Mouse (Mus musculus) forebrain, embryonic 14.5 days (tissue): ENCODE data around the gene Tesk1. TPM values are rescaled to one million over a fixed set of nuclear protein-coding genes. Genes with fewer than 3 reads are reported as not detected.

ENCODE experiments used
- ATAC-seq: fragments of 200-750 bp; cut with Nextera tagmentation; 2 replicates; pipeline ENCODE4 v1.8.0; 2017; ENCODE audit warnings: mild to moderate bottlenecking, moderate library complexity
- DNase-seq: peaks from one replicate; pipeline ENCODE4 v3.0.0-alpha.2; 2015; ENCODE audit warnings: low spot score
- H3K27ac ChIP-seq: fragments of 300-500 bp; sonication (generic); 2 replicates; pipeline ENCODE4 v1.5.1; 2014; ENCODE audit warnings: low read depth, mild to moderate bottlenecking, control low read depth, low read length, moderate library complexity
- H3K27me3 ChIP-seq: fragments of 300-500 bp; sonication (generic); replicated peaks from 2 replicates; pipeline ENCODE4 v1.6.1; 2014; ENCODE audit warnings: low read length, control low read depth, mixed read lengths; ENCODE audit not compliant: control insufficient read depth, insufficient read depth
- H3K36me3 ChIP-seq: fragments of 300-500 bp; sonication (generic); 2 replicates; pipeline ENCODE4 v1.6.1; 2014; ENCODE audit warnings: low read length, control low read depth; ENCODE audit not compliant: control insufficient read depth, insufficient read depth
- H3K4me1 ChIP-seq: fragments of 300-500 bp; sonication (generic); 2 replicates; pipeline ENCODE4 v1.6.1; 2014; ENCODE audit warnings: antibody characterized with exemption, low read length, control low read depth; ENCODE audit not compliant: control insufficient read depth, insufficient read depth
- H3K4me2 ChIP-seq: fragments of 300-500 bp; sonication (generic); 2 replicates; pipeline ENCODE4 v1.6.1; 2014; ENCODE audit warnings: mild to moderate bottlenecking, control low read depth, low read length
- H3K4me3 ChIP-seq: fragments of 300-500 bp; sonication (generic); 2 replicates; pipeline ENCODE4 v1.5.1; 2014; ENCODE audit warnings: low read depth, low read length, control low read depth
- H3K9ac ChIP-seq: fragments of 300-500 bp; sonication (generic); 2 replicates; pipeline ENCODE4 v1.6.1; 2014; ENCODE audit warnings: mild to moderate bottlenecking, low read length, control low read depth, moderate library complexity
- H3K9me3 ChIP-seq: fragments of 300-500 bp; sonication (generic); replicated peaks from 2 replicates; pipeline ENCODE4 v1.6.1; 2016; ENCODE audit warnings: low read length, control low read depth, mixed read lengths; ENCODE audit not compliant: control insufficient read depth
- WGBS: fragments of 180-500 bp; shearing (Covaris S2); extraction: QIAGEN DNeasy Blood & Tissue Kit; methylation state at CpG from one replicate; pipeline ENCODE4 v1.1.7; 2014; 5-methylcytosine and 5-hydroxymethylcytosine counted together
- polyA plus RNA-seq: library from polyadenylated mRNA; unstranded; fragments of >200 nt; fragmentation: Nextera tagmentation; extraction: Ambion mirVana; gene quantifications from 2 replicates; pipeline ENCODE4 v1.2.1, GENCODE M21; 2014

Gene Tesk1
- polyA plus RNA-seq, 1 experiment from 2014 or later, result 10.2 TPM

GRCm38 (mm10) chr4:43424072-43424471 lies 17.7 kb upstream of the Tesk1 start:
- no peak for DNase-seq
- Histone ChIP-seq H3K9me3 (no peaks in the 10 kb centered on the region), H3K9ac (no peak overlapping the region), H3K36me3 (peaks cover 64% of the 10 kb centered on the region), H3K4me3 (no peak overlapping the region), H3K27me3 (peaks cover 45% of the 10 kb centered on the region), H3K4me2 (no peak overlapping the region), H3K4me1 (no peaks in the 10 kb centered on the region; the same call in 1 of the 2 replicates), H3K27ac (no peak overlapping the region)
- no peak for ATAC-seq
- 80% methylated on average over 9 of the region's 9 CpGs for WGBS

GRCm38 (mm10) chr4:43425197-43425596 lies 16.5 kb upstream of the Tesk1 start:
- no peaks in the 10 kb centered on the region; the same call in 1 of the 2 replicates for H3K4me1 ChIP-seq
- H3K27ac ChIP-seq, result no peak overlapping the region
- H3K36me3 ChIP-seq, result peaks cover 59% of the 10 kb centered on the region
- ATAC-seq (no peak), DNase-seq (no peak)
- H3K4me2 ChIP-seq, result no peak overlapping the region
- H3K4me3 ChIP-seq, result no peak overlapping the region
- H3K9me3 ChIP-seq, result no peaks in the 10 kb centered on the region
- peaks cover 45% of the 10 kb centered on the region for H3K27me3 ChIP-seq
- H3K9ac ChIP-seq, result 0 out of 2 replicates have a peak overlapping the region, but pooled peaks have one; percentile 25
- 26% methylated on average over 14 of the region's 14 CpGs for WGBS

GRCm38 (mm10) chr4:43425648-43426380 lies 15.9 kb upstream of the Tesk1 start:
- Histone ChIP-seq H3K4me2 (no peak overlapping the region), H3K36me3 (peaks cover 59% of the 10 kb centered on the region), H3K4me1 (no peaks in the 10 kb centered on the region; the same call in 1 of the 2 replicates), H3K4me3 (no peak overlapping the region), H3K9ac (0 out of 2 replicates have a peak overlapping the region, but pooled peaks have one; percentile 25), H3K9me3 (no peaks in the 10 kb centered on the region), H3K27me3 (peaks cover 45% of the 10 kb centered on the region), H3K27ac (no peak overlapping the region)
- 20% methylated on average over 30 of the region's 31 CpGs for WGBS
- ATAC-seq (no peak), DNase-seq (no peak)

- WGBS, result 49% methylated on average over 10 of the region's 10 CpGs
- no peak overlapping the region for H3K4me2 ChIP-seq
- H3K27me3 ChIP-seq, result peaks cover 45% of the 10 kb centered on the region
Measured at GRCm38 (mm10) chr4:43426487-43426886, 15.3 kb upstream of the Tesk1 start.

GRCm38 (mm10) chr4:43427501-43428179 lies 14.1 kb upstream of the Tesk1 start:
- peaks cover 45% of the 10 kb centered on the region for H3K27me3 ChIP-seq
- peak; percentile 20 for DNase-seq
- H3K36me3 ChIP-seq, result peaks cover 48% of the 10 kb centered on the region
- no peak overlapping the region for H3K4me3 ChIP-seq
- H3K4me2 ChIP-seq, result 0 out of 2 replicates have a peak overlapping the region, but pooled peaks have one; percentile 5
- no peaks in the 10 kb centered on the region; the same call in 1 of the 2 replicates for H3K4me1 ChIP-seq
- ATAC-seq, result no peak
- 21% methylated on average over 23 of the region's 23 CpGs for WGBS
- no peak overlapping the region for H3K9ac ChIP-seq
- no peaks in the 10 kb centered on the region for H3K9me3 ChIP-seq
- H3K27ac ChIP-seq, result no peak overlapping the region

More at GRCm38 (mm10) chr4:43426487-43426886, 15.3 kb upstream of the Tesk1 start:
- H3K36me3 ChIP-seq, result peaks cover 59% of the 10 kb centered on the region
- DNase-seq (no peak), ATAC-seq (no peak)
- H3K9ac ChIP-seq, result no peak overlapping the region
- no peaks in the 10 kb centered on the region; the same call in 1 of the 2 replicates for H3K4me1 ChIP-seq
- no peaks in the 10 kb centered on the region for H3K9me3 ChIP-seq
- H3K4me3 ChIP-seq, result no peak overlapping the region
- no peak overlapping the region for H3K27ac ChIP-seq

- H3K4me2 ChIP-seq, result no peak overlapping the region
- no peaks in the 10 kb centered on the region for H3K9me3 ChIP-seq
- 29% methylated on average over 16 of the region's 16 CpGs for WGBS
- H3K27ac ChIP-seq, result no peak overlapping the region
- H3K36me3 ChIP-seq, result peaks cover 41% of the 10 kb centered on the region
- H3K27me3 ChIP-seq, result peaks cover 44% of the 10 kb centered on the region
- no peak overlapping the region for H3K4me3 ChIP-seq
- no peaks in the 10 kb centered on the region; the same call in 1 of the 2 replicates for H3K4me1 ChIP-seq
- DNase-seq, result no peak
- H3K9ac ChIP-seq, result no peak overlapping the region
- no peak; the same call in 1 of the 2 replicates for ATAC-seq
Measured at GRCm38 (mm10) chr4:43428180-43428861, 13.4 kb upstream of the Tesk1 start.

- 7% methylated on average over 10 of the region's 10 CpGs for WGBS
- Histone ChIP-seq H3K9me3 (no peaks in the 10 kb centered on the region), H3K4me2 (0 out of 2 replicates have a peak within 1 kb of the TSS, but pooled peaks have one; percentile 23), H3K27ac (no peak within 1 kb of the TSS), H3K4me1 (no peaks in the 10 kb centered on the region; the same call in 1 of the 2 replicates), H3K9ac (peak within 1 kb of the TSS; percentile 25; the same call in 1 of the 2 replicates), H3K4me3 (no peak within 1 kb of the TSS), H3K27me3 (peaks cover 40% of the 10 kb centered on the region), H3K36me3 (peaks cover 35% of the 10 kb centered on the region)
- ATAC-seq (no peak), DNase-seq (peak; percentile 23)
Measured at GRCm38 (mm10) chr4:43428946-43429345, 12.8 kb upstream of the Tesk1 start, which contains the start of gene Fam166b. TSS of gene Fam166b (minus strand) at chr4:43429134.

- Histone ChIP-seq H3K9ac (no peak overlapping the region), H3K9me3 (no peaks in the 10 kb centered on the region), H3K4me2 (no peak overlapping the region), H3K4me1 (no peaks in the 10 kb centered on the region; the same call in 1 of the 2 replicates), H3K4me3 (no peak overlapping the region), H3K27me3 (peaks cover 17% of the 10 kb centered on the region), H3K27ac (peak overlapping the region; percentile 82), H3K36me3 (peaks cover 7% of the 10 kb centered on the region)
- DNase-seq (peak; percentile 96), ATAC-seq (peak; percentile 74)
- WGBS, result under 1% methylated on average over 4 of the region's 4 CpGs
Measured at GRCm38 (mm10) chr4:43431690-43432089, 10.0 kb upstream of the Tesk1 start.
